Mouse (Mus musculus) layer of hippocampus, adult 2 months (tissue): ENCODE measurements around the gene Dkk3. TPM values are rescaled to one million over a fixed set of nuclear protein-coding genes. Genes with fewer than 3 reads are reported as not detected.
"Not testable (repeated sequence)": the region's sequence is repeated elsewhere in the genome, so short reads cannot be mapped to it uniquely, and the experiment has no call there.

Experiments
- DNase-seq, 2 experiments: peaks; one replicate each; pipeline ENCODE4 v3.0.0; 2022; ENCODE audit warnings: low spot score in 2 of 2
- H3K27ac ChIP-seq: fragments of 200-600 bp; 2 replicates; pipeline ENCODE4 v1.8.1; 2022
- H3K4me3 ChIP-seq: fragments of 200-600 bp; 2 replicates; pipeline ENCODE4 v1.8.1; 2022; ENCODE audit warnings: mild to moderate bottlenecking
- CTCF ChIP-seq: fragments of 200-600 bp; conservative IDR thresholded peaks from 2 replicates; pipeline ENCODE4 v1.8.1; 2022; ENCODE audit warnings: antibody characterized with exemption, mild to moderate bottlenecking, moderate library complexity
- total RNA-seq, 2 experiments: library from RNA; stranded (reverse); gene quantifications; 2 replicates each; pipeline ENCODE4 v1.2.3; 2021

The Dkk3 gene
- total RNA-seq, 2 experiments from 2014 or later, result 253 to 270 TPM

- TF ChIP-seq CTCF, result no peak
- DNase-seq, result no peak
- H3K4me3 ChIP-seq, result no peak overlapping the region
- H3K27ac ChIP-seq, result peak overlapping the region; percentile 74
Measured at GRCm38 (mm10) chr7:112120861-112121810, 37.7 kb downstream of the Dkk3 start.

DNA sequence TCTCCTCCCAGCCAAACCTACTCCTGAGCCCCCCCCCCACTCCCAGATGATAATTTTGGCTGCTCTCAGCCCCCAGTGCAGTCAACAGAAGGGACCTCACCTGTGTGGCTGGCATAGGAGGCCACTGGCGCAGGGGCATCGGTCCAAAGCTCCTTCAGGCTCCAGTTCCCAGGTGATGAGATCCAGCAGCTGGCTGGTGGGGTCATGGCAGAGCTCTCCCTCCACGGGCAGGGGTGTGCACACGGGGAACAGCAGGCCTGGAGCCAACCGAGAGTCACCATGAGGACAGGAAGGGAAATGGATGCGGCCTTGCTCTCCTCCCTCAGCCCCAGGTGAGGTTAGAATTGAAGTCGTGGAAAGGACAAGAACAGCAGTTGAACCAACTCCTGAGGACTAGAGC, 39.6 kb downstream of the Dkk3 start:
- no peak for DNase-seq
- TF ChIP-seq CTCF, result no peak
- no peak overlapping the region for H3K4me3 ChIP-seq
- peak overlapping the region; percentile 54; the same call in 1 of the 2 replicates for H3K27ac ChIP-seq

DNA sequence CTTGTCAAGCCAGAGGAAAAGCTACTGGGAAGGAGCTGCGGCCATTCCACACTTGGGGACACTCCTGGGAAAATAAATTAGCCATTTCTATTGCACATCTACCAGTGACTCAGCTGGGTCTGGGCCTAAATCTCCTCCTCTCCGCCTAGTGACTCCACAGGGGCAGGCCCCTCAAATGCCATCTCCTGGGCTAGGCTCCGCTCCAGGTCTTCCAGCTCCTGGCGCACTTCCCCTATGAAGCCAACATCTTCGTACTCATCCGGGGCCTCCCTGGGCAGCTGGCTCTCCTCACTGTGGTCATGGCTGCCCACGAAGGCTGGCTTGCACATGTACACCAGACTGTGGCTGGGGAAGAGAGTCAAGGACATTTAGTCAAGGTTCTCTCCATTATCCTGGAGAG, 40.8 kb downstream of the Dkk3 start:
- peak overlapping the region; percentile 46; the same call in 1 of the 2 replicates for H3K27ac ChIP-seq
- DNase-seq, result no peak

GRCm38 (mm10) chr7:112117501-112117900, 41.4 kb downstream of the Dkk3 start:
- peak overlapping the region; percentile 46 for H3K27ac ChIP-seq

More for the DNA sequence above, 40.8 kb downstream of the Dkk3 start:
- TF ChIP-seq CTCF, result no peak
- no peak overlapping the region for H3K4me3 ChIP-seq

GRCm38 (mm10) chr7:112110638-112111372, 48.1 kb downstream of the Dkk3 start:
- Histone ChIP-seq H3K4me3 (no peak overlapping the region), H3K27ac (no peak overlapping the region)
- TF ChIP-seq CTCF, result no peak
- DNase-seq, result no peak

More at GRCm38 (mm10) chr7:112117501-112117900, 41.4 kb downstream of the Dkk3 start:
- no peak overlapping the region for H3K4me3 ChIP-seq
- DNase-seq, result no peak
- TF ChIP-seq CTCF, result no peak

- Histone ChIP-seq H3K4me3 (no peak overlapping the region), H3K27ac (no peak overlapping the region)
- no peak for TF ChIP-seq CTCF
- no peak for DNase-seq
Measured at GRCm38 (mm10) chr7:112108757-112109156, 50.1 kb downstream of the Dkk3 start.

- no peak for DNase-seq
- no peak overlapping the region for H3K4me3 ChIP-seq
- TF ChIP-seq CTCF, result no peak
- H3K27ac ChIP-seq, result no peak overlapping the region
Measured at GRCm38 (mm10) chr7:112103816-112104215, 55.0 kb downstream of the Dkk3 start.

GRCm38 (mm10) chr7:112102933-112103332, 55.9 kb downstream of the Dkk3 start:
- H3K27ac ChIP-seq, result no peak overlapping the region
- no peak for TF ChIP-seq CTCF
- DNase-seq, result no peak
- no peak overlapping the region for H3K4me3 ChIP-seq

GRCm38 (mm10) chr7:112100887-112101286, 58.0 kb downstream of the Dkk3 start:
- H3K27ac ChIP-seq, result no peak overlapping the region
- no peak for TF ChIP-seq CTCF
- peak in 1 of 2 experiments; percentile 16 for DNase-seq
- no peak overlapping the region for H3K4me3 ChIP-seq

GRCm38 (mm10) chr7:112094923-112095322, 63.9 kb downstream of the Dkk3 start:
- not testable (repeated sequence) for H3K4me3 ChIP-seq, H3K27ac ChIP-seq, DNase-seq

GRCm38 (mm10) chr7:112086186-112086585, 72.7 kb downstream of the Dkk3 start:
- TF ChIP-seq CTCF, result no peak
- Histone ChIP-seq H3K27ac (no peak overlapping the region), H3K4me3 (no peak overlapping the region)
- DNase-seq, result no peak

- no peak overlapping the region for H3K4me3 ChIP-seq
- DNase-seq, result peak; percentile 80 to 90
- peak; percentile 89 for TF ChIP-seq CTCF
- H3K27ac ChIP-seq, result no peak overlapping the region
Measured at GRCm38 (mm10) chr7:112085062-112085461, 73.8 kb downstream of the Dkk3 start.

DNA sequence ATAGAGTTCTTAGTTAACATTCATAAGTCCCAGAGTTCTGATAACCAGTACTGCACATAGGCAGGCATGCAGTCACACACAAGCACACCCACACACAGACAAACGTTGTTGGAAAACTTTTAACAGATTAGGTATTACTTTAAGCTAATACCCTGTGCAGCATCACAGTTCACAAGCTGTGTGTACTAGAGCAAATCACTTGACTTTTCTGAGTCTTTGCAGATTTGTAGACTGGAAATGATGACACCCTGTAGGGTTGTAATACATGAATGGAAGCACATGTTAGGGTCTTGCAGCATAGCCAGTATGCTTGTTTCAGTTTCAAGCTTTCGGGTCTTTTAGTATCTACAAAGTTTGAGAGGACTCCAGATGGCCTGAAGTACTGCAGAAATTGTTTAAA, 74.6 kb downstream of the Dkk3 start:
- TF ChIP-seq CTCF, result no peak
- H3K27ac ChIP-seq, result no peak overlapping the region
- no peak for DNase-seq
- H3K4me3 ChIP-seq, result no peak overlapping the region

- no peak overlapping the region for H3K27ac ChIP-seq
- no peak overlapping the region for H3K4me3 ChIP-seq
- no peak for TF ChIP-seq CTCF
- DNase-seq, result no peak
Measured at GRCm38 (mm10) chr7:112082636-112083035, 76.2 kb downstream of the Dkk3 start.
